Mouse (Mus musculus) testis, adult 2 months (tissue): ENCODE data around the gene Stn1. TPM values are rescaled to one million over a fixed set of nuclear protein-coding genes. Genes with fewer than 3 reads are reported as not detected.
"Not testable (repeated sequence)": the region's sequence is repeated elsewhere in the genome, so short reads cannot be mapped to it uniquely, and the experiment has no call there.

Experiments
- H3K27ac ChIP-seq: fragments of 200-500 bp; 2 replicates; pipeline ENCODE4 v1.5.1; 2012; ENCODE audit warnings: low read depth, low read length; ENCODE audit not compliant: control insufficient read depth, insufficient read depth
- H3K27me3 ChIP-seq: fragments of 200-500 bp; 2 replicates; pipeline ENCODE4 v1.6.1; 2012; ENCODE audit warnings: mild to moderate bottlenecking, low read length, moderate library complexity; ENCODE audit not compliant: control insufficient read depth, insufficient read depth
- H3K36me3 ChIP-seq: fragments of 200-500 bp; 2 replicates; pipeline ENCODE4 v1.6.1; 2012; ENCODE audit warnings: mild to moderate bottlenecking, low read length; ENCODE audit not compliant: control insufficient read depth, insufficient read depth
- H3K4me1 ChIP-seq: fragments of 200-500 bp; 2 replicates; pipeline ENCODE4 v1.6.1; 2012; ENCODE audit warnings: low read length; ENCODE audit not compliant: control insufficient read depth, insufficient read depth
- H3K4me3 ChIP-seq: fragments of 200-500 bp; 2 replicates; pipeline ENCODE4 v1.5.1; 2012; ENCODE audit warnings: low read depth, mild to moderate bottlenecking, low read length, moderate library complexity, mixed read lengths; ENCODE audit not compliant: control insufficient read depth
- CTCF ChIP-seq: fragments of 200-500 bp; IDR thresholded peaks from 2 replicates; pipeline ENCODE4 v1.5.1; 2012; ENCODE audit warnings: low read depth, mild to moderate bottlenecking, inconsistent platforms, low read length, moderate library complexity; ENCODE audit not compliant: control insufficient read depth, insufficient read depth, insufficient replicate concordance
- POLR2A ChIP-seq: fragments of 200-500 bp; IDR thresholded peaks from 2 replicates; pipeline ENCODE4 v1.6.1; 2012; ENCODE audit warnings: low read depth, mild to moderate bottlenecking, inconsistent platforms, low read length, moderate library complexity; ENCODE audit not compliant: control insufficient read depth
- polyA plus RNA-seq: library from polyadenylated mRNA; depleted of rRNA; stranded (reverse); fragments of >200 nt; gene quantifications from 2 replicates; pipeline ENCODE4 v1.2.3, GENCODE M21; 2012; rRNA removed

Stn1 gene
- 19.6 and 27.2 TPM in 2 replicates for polyA plus RNA-seq

GRCm38 (mm10) chr19:47537300-47537792, at the start of gene Stn1:
Gene Stn1 (minus strand): TSS chr19:47537507.
- no peak for TF ChIP-seq POLR2A
- no peak for TF ChIP-seq CTCF
- Histone ChIP-seq H3K27ac (peak within 1 kb of the TSS; percentile 63), H3K4me3 (peak within 1 kb of the TSS; percentile 90), H3K27me3 (no peaks in the 10 kb centered on the region), H3K4me1 (peaks cover 7% of the 10 kb centered on the region), H3K36me3 (no peaks in the 10 kb centered on the region)

- H3K4me1 ChIP-seq = no peaks in the 10 kb centered on the region
- TF ChIP-seq CTCF (no peak), POLR2A (no peak)
These were observed 49.7 kb upstream of the Stn1 start for GRCm38 (mm10) chr19:47587009-47587408.

GRCm38 (mm10) chr19:47585772-47586171, 48.5 kb upstream of the Stn1 start:
- Histone ChIP-seq H3K27ac (no peak overlapping the region), H3K4me1 (no peaks in the 10 kb centered on the region), H3K4me3 (no peak overlapping the region), H3K27me3 (no peaks in the 10 kb centered on the region), H3K36me3 (no peaks in the 10 kb centered on the region)
- TF ChIP-seq CTCF (no peak), POLR2A (no peak)

More at GRCm38 (mm10) chr19:47587009-47587408, 49.7 kb upstream of the Stn1 start:
- no peaks in the 10 kb centered on the region for H3K36me3 ChIP-seq
- no peak overlapping the region for H3K27ac ChIP-seq
- no peaks in the 10 kb centered on the region for H3K27me3 ChIP-seq
- no peak overlapping the region for H3K4me3 ChIP-seq

GRCm38 (mm10) chr19:47579788-47580631, 42.7 kb upstream of the Stn1 start:
- TF ChIP-seq CTCF (no peak), POLR2A (no peak)
- Histone ChIP-seq H3K4me3 (peak overlapping the region; percentile 81), H3K27ac (peak overlapping the region; percentile 87), H3K36me3 (no peaks in the 10 kb centered on the region), H3K27me3 (no peaks in the 10 kb centered on the region), H3K4me1 (peaks cover 3% of the 10 kb centered on the region; the same call in 1 of the 2 replicates)

GRCm38 (mm10) chr19:47579225-47579787, 42.0 kb upstream of the Stn1 start, which contains the start of gene Slk:
Gene Slk (plus strand): TSS chr19:47579678.
- Histone ChIP-seq H3K4me1 (peaks cover 3% of the 10 kb centered on the region; the same call in 1 of the 2 replicates), H3K4me3 (peak within 1 kb of the TSS; percentile 81), H3K27ac (peak within 1 kb of the TSS; percentile 87), H3K36me3 (no peaks in the 10 kb centered on the region), H3K27me3 (no peaks in the 10 kb centered on the region)
- TF ChIP-seq CTCF (no peak), POLR2A (peak; percentile 72; the same call in 1 of the 2 replicates)

- peak overlapping the region; percentile 3 for H3K27ac ChIP-seq
These were observed 41.4 kb upstream of the Stn1 start for GRCm38 (mm10) chr19:47578581-47579224.

GRCm38 (mm10) chr19:47573718-47574117, 36.4 kb upstream of the Stn1 start:
- H3K4me1 ChIP-seq = peaks cover 3% of the 10 kb centered on the region; the same call in 1 of the 2 replicates
- H3K36me3 ChIP-seq = no peaks in the 10 kb centered on the region
- H3K4me3 ChIP-seq = no peak overlapping the region
- H3K27ac ChIP-seq = no peak overlapping the region
- TF ChIP-seq CTCF = no peak
- H3K27me3 ChIP-seq = no peaks in the 10 kb centered on the region

More at GRCm38 (mm10) chr19:47578581-47579224, 41.4 kb upstream of the Stn1 start:
- H3K36me3 ChIP-seq = no peaks in the 10 kb centered on the region
- TF ChIP-seq CTCF (no peak), POLR2A (no peak)
- no peaks in the 10 kb centered on the region for H3K27me3 ChIP-seq
- H3K4me1 ChIP-seq = peaks cover 3% of the 10 kb centered on the region; the same call in 1 of the 2 replicates
- peak overlapping the region; percentile 81 for H3K4me3 ChIP-seq

- not testable (repeated sequence) for H3K4me1 ChIP-seq, H3K4me3 ChIP-seq
These were observed 34.7 kb upstream of the Stn1 start for GRCm38 (mm10) chr19:47571981-47572380.

More at GRCm38 (mm10) chr19:47571981-47572380, 34.7 kb upstream of the Stn1 start:
- not testable (repeated sequence) for H3K27me3 ChIP-seq, H3K36me3 ChIP-seq, H3K27ac ChIP-seq
